Mouse (Mus musculus) testis, adult 2 months (tissue): ENCODE measurements at regions not wholly inside any gene's neighbourhood (a gene's known extent, or its start where the extent isn't known, plus 50 kb on each side); places are given as distances from the start of the nearest gene placed in this dataset.

Experiments used
- H3K27ac ChIP-seq: fragments of 200-500 bp; 2 replicates; pipeline ENCODE4 v1.5.1; 2012; ENCODE audit warnings: low read depth, low read length; ENCODE audit not compliant: control insufficient read depth, insufficient read depth
- H3K27me3 ChIP-seq: fragments of 200-500 bp; 2 replicates; pipeline ENCODE4 v1.6.1; 2012; ENCODE audit warnings: mild to moderate bottlenecking, low read length, moderate library complexity; ENCODE audit not compliant: control insufficient read depth, insufficient read depth
- H3K36me3 ChIP-seq: fragments of 200-500 bp; 2 replicates; pipeline ENCODE4 v1.6.1; 2012; ENCODE audit warnings: mild to moderate bottlenecking, low read length; ENCODE audit not compliant: control insufficient read depth, insufficient read depth
- H3K4me1 ChIP-seq: fragments of 200-500 bp; 2 replicates; pipeline ENCODE4 v1.6.1; 2012; ENCODE audit warnings: low read length; ENCODE audit not compliant: control insufficient read depth, insufficient read depth
- H3K4me3 ChIP-seq: fragments of 200-500 bp; 2 replicates; pipeline ENCODE4 v1.5.1; 2012; ENCODE audit warnings: low read depth, mild to moderate bottlenecking, low read length, moderate library complexity, mixed read lengths; ENCODE audit not compliant: control insufficient read depth
- CTCF ChIP-seq: fragments of 200-500 bp; IDR thresholded peaks from 2 replicates; pipeline ENCODE4 v1.5.1; 2012; ENCODE audit warnings: low read depth, mild to moderate bottlenecking, inconsistent platforms, low read length, moderate library complexity; ENCODE audit not compliant: control insufficient read depth, insufficient read depth, insufficient replicate concordance
- POLR2A ChIP-seq: fragments of 200-500 bp; IDR thresholded peaks from 2 replicates; pipeline ENCODE4 v1.6.1; 2012; ENCODE audit warnings: low read depth, mild to moderate bottlenecking, inconsistent platforms, low read length, moderate library complexity; ENCODE audit not compliant: control insufficient read depth

DNA sequence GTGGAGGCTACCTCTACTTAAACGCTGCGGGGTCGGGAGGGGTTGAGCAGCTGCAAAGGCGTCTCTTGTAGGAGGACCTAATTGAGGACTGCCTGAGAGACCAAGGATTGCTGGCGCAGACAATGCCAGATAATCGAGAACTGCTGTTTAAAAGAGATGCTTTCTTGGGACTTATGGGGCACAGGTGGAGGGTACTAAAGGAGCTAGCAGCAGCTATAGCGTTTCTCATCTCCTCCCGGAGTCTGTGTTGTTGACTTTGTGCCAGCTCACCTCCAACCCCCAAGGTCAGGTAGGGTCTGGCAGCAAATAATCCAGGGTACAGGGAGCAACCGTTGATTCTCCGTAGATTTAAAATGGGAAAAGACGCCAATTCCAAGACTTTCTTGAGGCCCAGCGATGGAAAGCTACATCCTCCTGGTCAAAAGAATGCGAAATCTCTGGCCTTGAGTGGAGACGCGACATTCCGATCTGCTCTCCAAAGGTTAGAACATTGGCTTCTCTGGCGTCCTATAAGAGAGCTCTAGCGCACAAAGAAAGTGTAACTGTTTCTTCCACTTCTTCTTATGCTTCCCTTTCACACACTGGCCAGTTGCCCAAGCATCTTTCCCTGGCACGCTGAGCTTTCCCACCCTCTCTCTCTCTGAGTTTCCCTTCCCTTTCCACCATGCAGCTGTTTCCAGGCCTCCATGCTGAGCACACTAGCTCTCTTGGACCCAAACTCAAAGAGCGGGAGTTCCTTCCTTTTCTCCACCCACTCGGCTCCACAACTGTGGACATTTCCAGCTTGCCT lies 295.3 kb upstream of the Atp2b1 start:
- Histone ChIP-seq H3K27ac (peak overlapping the region; percentile 10), H3K4me3 (peak overlapping the region; percentile 3), H3K27me3 (no peaks in the 10 kb centered on the region), H3K36me3 (no peaks in the 10 kb centered on the region), H3K4me1 (peaks cover 5% of the 10 kb centered on the region)
- TF ChIP-seq POLR2A (no peak), CTCF (no peak)

- no peaks in the 10 kb centered on the region for H3K36me3 ChIP-seq
- no peak overlapping the region for H3K4me3 ChIP-seq
- H3K4me1 ChIP-seq = no peaks in the 10 kb centered on the region; the same call in 1 of the 2 replicates
- TF ChIP-seq CTCF = no peak
- TF ChIP-seq POLR2A = no peak
- no peak overlapping the region for H3K27ac ChIP-seq
- no peaks in the 10 kb centered on the region for H3K27me3 ChIP-seq
Measured at GRCm38 (mm10) chr10:98624103-98624502, 290.1 kb upstream of the Atp2b1 start.

DNA sequence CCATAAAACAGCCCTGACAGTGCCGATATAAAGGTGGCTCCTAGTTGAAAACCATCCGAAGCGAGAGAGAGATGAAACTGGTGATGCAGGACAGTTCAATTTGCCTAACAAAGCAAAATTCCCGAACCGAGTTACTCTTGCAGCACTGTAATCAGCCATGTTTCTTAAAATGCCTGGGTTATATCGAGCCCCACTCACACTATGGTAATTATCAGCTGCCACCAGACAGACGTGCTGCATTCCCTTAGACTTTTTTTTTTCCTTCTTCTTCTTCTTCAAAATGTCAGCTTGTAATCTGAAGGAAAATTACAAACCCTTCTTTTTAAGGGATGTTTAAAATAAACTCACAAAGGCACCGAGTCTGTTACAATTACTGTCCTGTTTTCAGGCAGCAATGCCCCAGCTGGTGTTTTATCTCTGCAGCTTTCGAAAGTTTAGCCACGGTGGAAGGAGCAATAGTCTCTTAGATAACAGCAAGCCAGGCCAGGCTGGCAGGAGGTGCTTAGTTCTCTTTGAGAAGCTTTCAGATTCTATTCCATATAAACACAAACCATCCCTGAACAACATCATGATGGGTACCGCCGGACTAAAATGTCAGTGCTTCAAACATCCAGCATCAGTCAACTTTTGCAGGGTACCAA lies 289.4 kb upstream of the Atp2b1 start:
- Histone ChIP-seq H3K4me3 (no peak overlapping the region), H3K27ac (no peak overlapping the region), H3K36me3 (no peaks in the 10 kb centered on the region), H3K27me3 (no peaks in the 10 kb centered on the region), H3K4me1 (no peaks in the 10 kb centered on the region)
- TF ChIP-seq POLR2A (no peak), CTCF (no peak)

DNA sequence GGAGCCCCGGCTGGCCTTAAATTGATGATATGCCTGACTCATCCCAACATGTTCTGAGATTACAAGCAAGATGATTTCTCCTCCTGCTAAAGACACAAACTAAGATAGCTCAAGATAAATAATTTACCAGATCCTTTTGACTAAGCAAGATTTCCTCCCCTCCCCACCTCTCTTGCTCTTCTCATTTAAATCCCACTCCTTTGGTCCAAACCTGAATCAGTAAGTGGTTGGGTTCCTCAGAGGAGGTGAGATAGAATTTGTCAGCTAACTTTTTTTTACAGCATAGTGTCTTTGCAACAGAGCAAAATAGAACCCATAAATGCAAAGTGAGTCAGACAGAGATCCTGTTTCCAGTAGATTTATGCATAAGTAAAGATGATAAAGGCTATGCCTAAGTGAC lies 286.0 kb upstream of the Atp2b1 start:
- H3K4me3 ChIP-seq = no peak overlapping the region
- no peaks in the 10 kb centered on the region for H3K27me3 ChIP-seq
- TF ChIP-seq CTCF (no peak), POLR2A (no peak)
- no peak overlapping the region for H3K27ac ChIP-seq
- H3K36me3 ChIP-seq = no peaks in the 10 kb centered on the region
- H3K4me1 ChIP-seq = no peaks in the 10 kb centered on the region

DNA sequence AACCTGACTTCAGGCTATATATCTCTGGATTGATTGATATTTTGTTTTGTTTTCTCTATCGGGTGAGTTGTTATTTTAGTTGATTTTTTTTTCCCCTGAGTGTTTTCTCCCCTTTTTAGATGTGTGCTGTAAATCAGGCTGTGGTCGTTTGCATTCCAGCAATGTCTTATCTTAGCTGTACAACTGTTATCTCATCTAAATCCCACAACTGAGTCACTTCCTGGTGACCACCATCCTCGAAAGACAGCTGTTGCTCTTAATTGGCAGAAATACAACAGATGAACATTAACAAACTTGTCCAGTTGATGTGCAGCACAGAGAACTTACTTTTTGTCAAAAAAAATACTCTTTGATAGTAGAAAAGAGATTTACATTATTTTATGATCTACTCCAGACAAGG lies 285.0 kb upstream of the Atp2b1 start:
- Histone ChIP-seq H3K36me3 (no peaks in the 10 kb centered on the region), H3K27me3 (no peaks in the 10 kb centered on the region), H3K4me1 (no peaks in the 10 kb centered on the region), H3K27ac (no peak overlapping the region), H3K4me3 (no peak overlapping the region)
- TF ChIP-seq POLR2A (no peak), CTCF (no peak)

DNA sequence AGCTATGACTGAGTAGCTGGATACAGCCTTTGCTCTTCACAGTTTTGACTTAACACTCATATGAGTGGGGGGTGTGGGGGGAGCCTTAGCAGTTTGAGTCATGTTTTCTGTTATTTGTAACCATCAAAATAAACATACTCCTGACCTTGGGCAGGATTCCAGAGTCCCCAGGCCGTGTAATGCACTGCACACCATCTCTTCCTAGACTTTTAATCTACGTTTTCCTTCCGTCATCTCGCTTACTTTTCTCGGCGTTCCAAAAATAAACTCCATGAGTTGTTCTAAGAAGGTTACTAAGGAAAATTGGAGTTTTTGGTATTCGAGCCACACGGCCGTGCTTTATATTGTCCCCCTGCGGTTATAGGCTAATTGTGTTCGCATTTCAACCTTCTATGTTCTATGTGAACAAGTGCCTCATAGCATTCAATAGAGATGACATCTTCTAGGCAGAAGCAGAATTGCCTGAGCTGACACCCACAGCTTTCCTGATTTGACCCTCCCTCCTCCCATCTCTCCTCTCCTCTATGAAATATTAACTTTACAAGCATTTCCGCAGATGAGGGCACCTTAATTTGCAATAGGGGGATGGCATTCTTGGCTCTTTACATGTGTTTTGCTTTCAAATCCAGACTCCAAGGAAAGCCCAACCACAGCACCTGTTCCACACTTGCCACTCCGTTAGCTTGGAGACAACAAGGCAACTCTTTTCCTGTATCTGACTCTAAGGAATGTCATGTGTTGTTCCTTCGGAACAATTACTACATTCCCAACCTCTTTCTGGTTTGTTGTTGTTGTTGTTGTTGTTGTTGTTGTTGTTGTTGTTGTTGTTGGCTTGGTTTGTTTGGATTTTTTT lies 276.2 kb upstream of the Atp2b1 start:
- Histone ChIP-seq H3K27ac (no peak overlapping the region), H3K36me3 (no peaks in the 10 kb centered on the region), H3K4me1 (no peaks in the 10 kb centered on the region), H3K27me3 (no peaks in the 10 kb centered on the region), H3K4me3 (no peak overlapping the region)
- TF ChIP-seq POLR2A (no peak), CTCF (no peak)

- TF ChIP-seq POLR2A (no peak), CTCF (no peak)
- H3K4me3 ChIP-seq = no peak overlapping the region
- no peak overlapping the region for H3K27ac ChIP-seq
- H3K27me3 ChIP-seq = no peaks in the 10 kb centered on the region
- no peaks in the 10 kb centered on the region for H3K4me1 ChIP-seq
- H3K36me3 ChIP-seq = no peaks in the 10 kb centered on the region
Measured at GRCm38 (mm10) chr10:98645681-98646122, 268.5 kb upstream of the Atp2b1 start.
